Mouse (Mus musculus): ENCODE results near the gene Ubxn11. TPM values are rescaled to one million over a fixed set of nuclear protein-coding genes. Genes with fewer than 3 reads are reported as not detected.
A peak's percentile ranks its signal among the peaks of the same experiment; 100 is the strongest.

Gene Ubxn11
- polyA plus RNA-seq, 1 experiment = 120 TPM

GRCm38 (mm10) chr4:134107730-134108129 lies 5.4 kb downstream of the Ubxn11 start:
- no peaks in the 10 kb centered on the region for H3K36me3 ChIP-seq (ENCODE audit: control insufficient read depth, insufficient read depth, low read length)
- no peak for DNase-seq
- 53% methylated on average over 7 of the region's 7 CpGs for WGBS
- no peak overlapping the region for H3K27ac ChIP-seq (ENCODE audit: control insufficient read depth, insufficient read depth, low read length)
- H3K4me1 ChIP-seq (replicated peaks; ENCODE audit: control insufficient read depth, insufficient read depth, low read length) = peaks cover 57% of the 10 kb centered on the region
- no peaks in the 10 kb centered on the region for H3K27me3 ChIP-seq (ENCODE audit: control insufficient read depth, insufficient read depth, low read length)
- H3K4me3 ChIP-seq (ENCODE audit: control insufficient read depth, insufficient read depth, low read length) = no peak overlapping the region
- no peak for TF ChIP-seq POLR2A (IDR thresholded peaks at IDR 0.05; ENCODE audit: control insufficient read depth, extremely low read depth, insufficient read depth, low read length, poor library complexity)
- no peak for TF ChIP-seq CTCF (IDR thresholded peaks at IDR 0.05; ENCODE audit: borderline replicate concordance, control insufficient read depth, extremely low read depth, insufficient read depth, low read length, poor library complexity)

- no peaks in the 10 kb centered on the region for H3K27me3 ChIP-seq (ENCODE audit: control insufficient read depth, insufficient read depth, low read length)
- TF ChIP-seq POLR2A (IDR thresholded peaks at IDR 0.05; ENCODE audit: control insufficient read depth, extremely low read depth, insufficient read depth, low read length, poor library complexity) (no peak), CTCF (IDR thresholded peaks at IDR 0.05; ENCODE audit: borderline replicate concordance, control insufficient read depth, extremely low read depth, insufficient read depth, low read length, poor library complexity) (no peak)
- WGBS = 86% methylated on average over 5 of the region's 5 CpGs
- no peak overlapping the region for H3K4me3 ChIP-seq (ENCODE audit: control insufficient read depth, insufficient read depth, low read length)
- no peak overlapping the region for H3K27ac ChIP-seq (ENCODE audit: control insufficient read depth, insufficient read depth, low read length)
- no peak for DNase-seq
- H3K4me1 ChIP-seq (replicated peaks; ENCODE audit: control insufficient read depth, insufficient read depth, low read length) = peaks cover 60% of the 10 kb centered on the region
- no peaks in the 10 kb centered on the region for H3K36me3 ChIP-seq (ENCODE audit: control insufficient read depth, insufficient read depth, low read length)
These were observed 5.8 kb downstream of the Ubxn11 start for GRCm38 (mm10) chr4:134108196-134108595.

DNA sequence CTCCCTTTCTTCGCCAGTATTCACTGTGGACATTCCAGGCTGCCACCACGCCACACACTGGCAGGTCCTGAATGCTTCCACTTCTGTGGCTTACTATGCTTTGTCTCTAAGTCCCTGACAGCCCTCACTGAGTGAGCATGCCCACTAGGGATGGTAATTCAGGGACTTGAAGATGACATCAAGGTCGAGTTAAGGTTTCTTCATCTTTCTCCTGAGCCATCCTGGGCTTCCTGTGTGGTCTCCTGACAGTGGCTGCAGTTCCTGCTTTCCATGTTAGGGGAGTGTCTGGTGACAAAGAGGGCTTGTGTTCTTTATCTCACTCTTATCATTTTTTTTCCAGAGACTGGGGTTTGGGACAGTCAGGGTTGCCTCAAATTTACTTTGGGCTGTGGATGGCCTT lies 8.3 kb downstream of the Ubxn11 start:
- H3K36me3 ChIP-seq (ENCODE audit: control insufficient read depth, insufficient read depth, low read length) = no peaks in the 10 kb centered on the region
- H3K27me3 ChIP-seq (ENCODE audit: control insufficient read depth, insufficient read depth, low read length) = no peaks in the 10 kb centered on the region
- WGBS = 42% methylated on average over 3 of the region's 3 CpGs
- DNase-seq = no peak
- peak overlapping the region; percentile 4; the same call in 1 of the 2 replicates for H3K27ac ChIP-seq (ENCODE audit: control insufficient read depth, insufficient read depth, low read length)
- TF ChIP-seq POLR2A (IDR thresholded peaks at IDR 0.05; ENCODE audit: control insufficient read depth, extremely low read depth, insufficient read depth, low read length, poor library complexity) = no peak
- no peak for TF ChIP-seq CTCF (IDR thresholded peaks at IDR 0.05; ENCODE audit: borderline replicate concordance, control insufficient read depth, extremely low read depth, insufficient read depth, low read length, poor library complexity)
- peaks cover 85% of the 10 kb centered on the region for H3K4me1 ChIP-seq (replicated peaks; ENCODE audit: control insufficient read depth, insufficient read depth, low read length)
- no peak overlapping the region for H3K4me3 ChIP-seq (ENCODE audit: control insufficient read depth, insufficient read depth, low read length)

GRCm38 (mm10) chr4:134112403-134112802 lies 10.0 kb downstream of the Ubxn11 start:
- no peak for DNase-seq
- no peaks in the 10 kb centered on the region for H3K36me3 ChIP-seq (ENCODE audit: control insufficient read depth, insufficient read depth, low read length)
- peaks cover 84% of the 10 kb centered on the region for H3K4me1 ChIP-seq (replicated peaks; ENCODE audit: control insufficient read depth, insufficient read depth, low read length)
- no peak overlapping the region for H3K4me3 ChIP-seq (ENCODE audit: control insufficient read depth, insufficient read depth, low read length)
- no peaks in the 10 kb centered on the region for H3K27me3 ChIP-seq (ENCODE audit: control insufficient read depth, insufficient read depth, low read length)
- H3K27ac ChIP-seq (ENCODE audit: control insufficient read depth, insufficient read depth, low read length) = no peak overlapping the region
- TF ChIP-seq POLR2A (IDR thresholded peaks at IDR 0.05; ENCODE audit: control insufficient read depth, extremely low read depth, insufficient read depth, low read length, poor library complexity) (no peak), CTCF (IDR thresholded peaks at IDR 0.05; ENCODE audit: borderline replicate concordance, control insufficient read depth, extremely low read depth, insufficient read depth, low read length, poor library complexity) (no peak)
- WGBS = 95% methylated on average over 6 of the region's 6 CpGs

- no peak for DNase-seq
- 82% methylated on average over 10 of the region's 10 CpGs for WGBS
- Histone ChIP-seq H3K27ac (ENCODE audit: control insufficient read depth, insufficient read depth, low read length) (peak overlapping the region; percentile 99), H3K36me3 (ENCODE audit: control insufficient read depth, insufficient read depth, low read length) (no peaks in the 10 kb centered on the region), H3K27me3 (ENCODE audit: control insufficient read depth, insufficient read depth, low read length) (no peaks in the 10 kb centered on the region), H3K4me1 (replicated peaks; ENCODE audit: control insufficient read depth, insufficient read depth, low read length) (peaks cover 84% of the 10 kb centered on the region), H3K4me3 (ENCODE audit: control insufficient read depth, insufficient read depth, low read length) (no peak overlapping the region)
- TF ChIP-seq POLR2A (IDR thresholded peaks at IDR 0.05; ENCODE audit: control insufficient read depth, extremely low read depth, insufficient read depth, low read length, poor library complexity) (no peak), CTCF (IDR thresholded peaks at IDR 0.05; ENCODE audit: borderline replicate concordance, control insufficient read depth, extremely low read depth, insufficient read depth, low read length, poor library complexity) (no peak)
These were observed 11.1 kb downstream of the Ubxn11 start for GRCm38 (mm10) chr4:134113356-134113994.

- Histone ChIP-seq H3K27me3 (ENCODE audit: control insufficient read depth, insufficient read depth, low read length) (no peaks in the 10 kb centered on the region), H3K27ac (ENCODE audit: control insufficient read depth, insufficient read depth, low read length) (peak overlapping the region; percentile 99), H3K4me1 (replicated peaks; ENCODE audit: control insufficient read depth, insufficient read depth, low read length) (peaks cover 87% of the 10 kb centered on the region), H3K36me3 (ENCODE audit: control insufficient read depth, insufficient read depth, low read length) (no peaks in the 10 kb centered on the region), H3K4me3 (ENCODE audit: control insufficient read depth, insufficient read depth, low read length) (no peak overlapping the region)
- DNase-seq = no peak
- WGBS = 80% methylated on average over 4 of the region's 4 CpGs
- no peak for TF ChIP-seq CTCF (IDR thresholded peaks at IDR 0.05; ENCODE audit: borderline replicate concordance, control insufficient read depth, extremely low read depth, insufficient read depth, low read length, poor library complexity)
- no peak for TF ChIP-seq POLR2A (IDR thresholded peaks at IDR 0.05; ENCODE audit: control insufficient read depth, extremely low read depth, insufficient read depth, low read length, poor library complexity)
These were observed 11.7 kb downstream of the Ubxn11 start for GRCm38 (mm10) chr4:134114038-134114437.

Measured in thymus, adult 2 months (tissue).